Mouse (Mus musculus): ENCODE measurements around the gene Rxrb. TPM values are rescaled to one million over a fixed set of nuclear protein-coding genes. Genes with fewer than 3 reads are reported as not detected.
A peak's percentile ranks its signal among the peaks of the same experiment; 100 is the strongest.
"Not testable (repeated sequence)": the region's sequence is repeated elsewhere in the genome, so short reads cannot be mapped to it uniquely, and the experiment has no call there.

Rxrb gene
- polyA plus RNA-seq (2014; fragmentation: Nextera tagmentation; extraction: Ambion mirVana) = 25.1 and 27.1 TPM in 2 replicates

DNA sequence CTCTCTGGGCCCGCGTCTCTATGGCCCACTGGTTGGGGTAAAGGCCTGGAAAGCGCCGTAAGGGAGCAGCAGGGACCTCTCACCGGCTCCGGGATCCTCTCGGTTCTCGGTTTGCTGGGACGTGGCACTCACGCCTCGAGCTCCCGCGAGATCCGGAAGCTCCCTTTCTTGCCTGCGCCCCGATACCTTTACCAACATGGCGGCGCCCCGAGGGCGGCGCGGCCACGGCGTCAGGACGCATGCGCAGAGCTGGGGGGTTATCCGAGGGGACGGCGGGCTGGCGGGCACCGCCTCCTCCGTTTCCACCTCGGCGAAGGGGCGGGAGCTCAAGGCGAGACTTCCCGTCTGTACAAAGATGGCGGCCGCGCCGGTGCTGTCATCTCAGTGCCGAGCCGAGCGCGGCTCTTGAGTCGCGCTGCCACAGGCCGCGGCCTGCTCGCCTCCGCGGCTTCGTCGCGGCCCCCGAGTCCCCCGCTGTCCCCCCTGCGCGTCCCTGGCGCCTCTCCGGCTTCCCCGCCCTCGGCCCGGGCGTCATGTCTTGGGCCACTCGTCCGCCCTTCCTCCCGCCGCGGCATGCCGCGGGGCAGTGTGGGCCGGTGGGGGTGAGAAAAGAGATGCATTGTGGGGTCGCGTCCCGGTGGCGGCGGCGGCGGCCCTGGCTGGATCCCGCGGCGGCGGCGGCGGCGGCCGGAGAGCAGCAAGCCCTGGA is at the start of gene Rxrb, which contains the start of gene Slc39a7:
TSS of gene Rxrb (plus strand) at position 348 of the 709 bp plus-strand sequence.
TSS of gene Slc39a7 (minus strand) at position 218 of the 709 bp plus-strand sequence.
- H3K4me1 ChIP-seq (ENCODE audit: control insufficient read depth, insufficient read depth, low read length) = peaks cover 33% of the 10 kb centered on the region

DNA sequence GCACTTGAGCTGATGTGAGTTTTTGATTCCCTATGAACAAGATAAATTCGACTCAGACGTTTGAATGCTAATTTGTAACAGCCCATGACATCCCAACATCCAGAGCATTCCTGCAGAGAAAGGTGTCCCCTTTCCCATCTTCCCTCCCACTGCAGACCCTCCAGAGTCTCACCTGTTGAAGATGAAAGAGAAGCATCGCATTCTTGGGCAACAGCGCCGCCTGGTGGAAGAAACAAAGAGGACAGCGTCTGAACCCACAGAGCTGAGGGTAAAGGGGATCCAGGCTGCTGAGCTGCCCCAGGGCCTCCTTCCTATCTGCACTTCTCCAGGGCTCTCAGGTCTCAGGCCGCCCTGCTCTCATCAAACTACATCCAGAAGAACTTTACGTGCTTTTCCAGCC is 49.5 kb upstream of the Rxrb start:
- not testable (repeated sequence) for H3K27ac ChIP-seq (ENCODE audit: low read depth, low read length); H3K9me3 ChIP-seq (ENCODE audit: control insufficient read depth, low read length); H3K36me3 ChIP-seq (ENCODE audit: control insufficient read depth, insufficient read depth, low read length); H3K4me1 ChIP-seq (ENCODE audit: control insufficient read depth, insufficient read depth, low read length); H3K4me3 ChIP-seq (ENCODE audit: low read depth, low read length); ATAC-seq (ENCODE audit: insufficient read depth, low FRiP score, low TSS enrichment); H3K9ac ChIP-seq (ENCODE audit: low read length)
- WGBS = 11% methylated on average over 8 of the region's 8 CpGs
- Histone ChIP-seq H3K4me2 (ENCODE audit: low read depth) (peak overlapping the region; percentile 41; the same call in 1 of the 2 replicates), H3K27me3 (ENCODE audit: control insufficient read depth, insufficient read depth, low read length) (peaks cover 24% of the 10 kb centered on the region)
- DNase-seq (ENCODE audit: low spot score) = peak; percentile 69

More for the DNA sequence above, at the start of gene Rxrb, which contains the start of gene Slc39a7:
- Histone ChIP-seq H3K4me2 (ENCODE audit: low read depth) (peak within 1 kb of the TSS; percentile 79), H3K9ac (ENCODE audit: low read length) (peak within 1 kb of the TSS; percentile 94), H3K27me3 (ENCODE audit: control insufficient read depth, insufficient read depth, low read length) (no peaks in the 10 kb centered on the region), H3K36me3 (ENCODE audit: control insufficient read depth, insufficient read depth, low read length) (peaks cover 19% of the 10 kb centered on the region), H3K4me3 (ENCODE audit: low read depth, low read length) (peak within 1 kb of the TSS; percentile 88), H3K27ac (ENCODE audit: low read depth, low read length) (peak within 1 kb of the TSS; percentile 96), H3K9me3 (ENCODE audit: control insufficient read depth, low read length) (no peaks in the 10 kb centered on the region; the same call in 1 of the 2 replicates)
- ATAC-seq (ENCODE audit: insufficient read depth, low FRiP score, low TSS enrichment) (peak; percentile 48), DNase-seq (ENCODE audit: low spot score) (peak; percentile 100)
- WGBS = under 1% methylated on average over 83 of the region's 88 CpGs

DNA sequence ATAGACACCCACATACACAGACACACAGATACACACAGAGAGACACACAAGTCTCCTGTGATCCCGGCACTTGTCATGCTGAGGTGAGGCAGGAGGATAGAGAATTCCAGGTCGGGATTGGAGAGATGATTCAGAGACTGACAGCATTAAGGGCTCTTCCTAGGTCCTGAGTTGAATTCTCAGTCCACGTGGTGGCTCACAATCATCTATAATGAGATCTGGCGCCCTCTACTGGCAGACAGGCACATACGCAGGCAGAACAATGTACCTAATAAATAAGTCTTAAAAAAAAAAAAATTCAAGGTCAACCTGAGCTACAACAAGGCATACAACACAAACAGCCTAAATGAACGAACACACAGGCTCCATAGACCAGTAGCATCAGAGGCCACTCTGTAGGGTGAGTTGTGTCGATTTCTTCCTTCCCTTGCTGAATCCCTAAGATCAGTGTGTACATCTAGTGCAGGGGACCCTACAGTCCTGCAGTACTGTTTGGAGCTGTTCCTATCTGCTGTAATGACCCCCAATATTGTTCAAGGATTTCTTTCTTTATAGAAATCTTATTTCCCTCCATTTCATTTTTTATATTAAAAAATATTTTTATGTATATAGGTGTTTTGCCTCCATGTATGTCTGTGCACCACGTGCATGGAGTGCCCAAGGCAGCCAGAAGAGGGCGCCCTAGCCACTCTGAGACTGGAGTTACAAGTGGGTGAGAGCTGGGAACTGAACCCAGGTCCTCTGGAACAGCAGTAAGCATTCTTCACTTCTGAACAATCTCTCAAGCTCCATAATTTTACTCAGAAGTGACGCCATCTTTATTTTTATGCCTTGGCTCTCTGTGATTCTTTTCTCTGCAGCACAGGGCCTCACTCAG is 39.6 kb upstream of the Rxrb start:
- no peak overlapping the region for H3K27ac ChIP-seq (ENCODE audit: low read depth, low read length)
- H3K4me3 ChIP-seq (ENCODE audit: low read depth, low read length) = no peak overlapping the region
- DNase-seq (ENCODE audit: low spot score) = peak; percentile 75
- H3K4me2 ChIP-seq (ENCODE audit: low read depth) = no peak overlapping the region
- no peak overlapping the region for H3K9ac ChIP-seq (ENCODE audit: low read length)
- no peak for ATAC-seq (ENCODE audit: insufficient read depth, low FRiP score, low TSS enrichment)
- no peaks in the 10 kb centered on the region for H3K4me1 ChIP-seq (ENCODE audit: control insufficient read depth, insufficient read depth, low read length)
- H3K27me3 ChIP-seq (ENCODE audit: control insufficient read depth, insufficient read depth, low read length) = no peaks in the 10 kb centered on the region
- WGBS = 32% methylated on average over 10 of the region's 10 CpGs
- no peaks in the 10 kb centered on the region for H3K36me3 ChIP-seq (ENCODE audit: control insufficient read depth, insufficient read depth, low read length)
- no peaks in the 10 kb centered on the region for H3K9me3 ChIP-seq (ENCODE audit: control insufficient read depth, low read length)

DNA sequence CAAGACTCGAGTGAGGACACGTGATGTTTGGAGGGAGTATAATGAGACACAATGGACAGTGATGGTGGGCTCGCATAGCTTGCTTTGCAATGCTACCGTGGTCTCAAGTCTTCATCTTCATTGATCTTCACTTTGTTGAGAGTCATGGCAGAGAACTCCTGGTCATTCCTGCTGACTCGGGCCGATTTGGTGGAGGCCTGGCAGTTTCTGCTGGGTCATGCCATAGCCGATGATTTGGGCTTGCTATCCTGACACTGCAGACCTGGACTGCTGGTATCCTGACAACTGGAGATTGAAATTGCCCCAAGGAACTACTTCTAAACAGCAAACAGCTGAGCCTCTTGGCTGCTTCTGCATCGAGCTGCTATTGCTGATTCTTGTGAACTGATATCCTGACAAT is 36.7 kb upstream of the Rxrb start:
- no peak overlapping the region for H3K9ac ChIP-seq (ENCODE audit: low read length)
- H3K9me3 ChIP-seq (ENCODE audit: control insufficient read depth, low read length) = no peaks in the 10 kb centered on the region
- H3K27ac ChIP-seq (ENCODE audit: low read depth, low read length) = no peak overlapping the region
- no peaks in the 10 kb centered on the region for H3K4me1 ChIP-seq (ENCODE audit: control insufficient read depth, insufficient read depth, low read length)
- no peak for ATAC-seq (ENCODE audit: insufficient read depth, low FRiP score, low TSS enrichment)
- peaks cover 6% of the 10 kb centered on the region; the same call in 1 of the 2 replicates for H3K27me3 ChIP-seq (ENCODE audit: control insufficient read depth, insufficient read depth, low read length)
- no peak overlapping the region for H3K4me3 ChIP-seq (ENCODE audit: low read depth, low read length)
- no peak overlapping the region for H3K4me2 ChIP-seq (ENCODE audit: low read depth)
- DNase-seq (ENCODE audit: low spot score) = no peak
- 91% methylated on average over 8 of the region's 8 CpGs for WGBS
- H3K36me3 ChIP-seq (ENCODE audit: control insufficient read depth, insufficient read depth, low read length) = no peaks in the 10 kb centered on the region

DNA sequence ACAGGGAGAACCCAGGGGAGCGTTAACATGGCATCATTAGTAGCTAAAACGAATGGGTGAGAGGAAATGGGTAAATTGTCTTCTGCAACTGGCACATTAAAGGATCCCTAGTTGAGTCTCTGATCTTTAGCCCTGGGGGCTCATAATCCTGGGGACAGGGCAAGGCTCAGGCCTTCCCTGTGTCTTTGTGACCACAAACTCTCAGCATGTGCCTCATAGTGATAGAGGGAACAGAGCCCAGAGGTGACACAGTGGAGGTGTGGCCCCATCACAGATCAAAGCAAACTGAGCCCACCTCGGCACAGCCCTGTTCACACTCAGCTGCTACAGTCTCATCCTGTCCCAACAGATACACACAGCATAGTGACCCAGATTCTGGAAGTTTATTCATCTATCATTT is 36.0 kb upstream of the Rxrb start:
- Histone ChIP-seq H3K4me2 (ENCODE audit: low read depth) (no peak overlapping the region), H3K27ac (ENCODE audit: low read depth, low read length) (no peak overlapping the region), H3K36me3 (ENCODE audit: control insufficient read depth, insufficient read depth, low read length) (no peaks in the 10 kb centered on the region), H3K4me1 (ENCODE audit: control insufficient read depth, insufficient read depth, low read length) (no peaks in the 10 kb centered on the region), H3K4me3 (ENCODE audit: low read depth, low read length) (no peak overlapping the region), H3K9me3 (ENCODE audit: control insufficient read depth, low read length) (no peaks in the 10 kb centered on the region), H3K27me3 (ENCODE audit: control insufficient read depth, insufficient read depth, low read length) (peaks cover 10% of the 10 kb centered on the region), H3K9ac (ENCODE audit: low read length) (no peak overlapping the region)
- ATAC-seq (ENCODE audit: insufficient read depth, low FRiP score, low TSS enrichment) = no peak
- 42% methylated on average over 3 of the region's 3 CpGs for WGBS
- no peak for DNase-seq (ENCODE audit: low spot score)

DNA sequence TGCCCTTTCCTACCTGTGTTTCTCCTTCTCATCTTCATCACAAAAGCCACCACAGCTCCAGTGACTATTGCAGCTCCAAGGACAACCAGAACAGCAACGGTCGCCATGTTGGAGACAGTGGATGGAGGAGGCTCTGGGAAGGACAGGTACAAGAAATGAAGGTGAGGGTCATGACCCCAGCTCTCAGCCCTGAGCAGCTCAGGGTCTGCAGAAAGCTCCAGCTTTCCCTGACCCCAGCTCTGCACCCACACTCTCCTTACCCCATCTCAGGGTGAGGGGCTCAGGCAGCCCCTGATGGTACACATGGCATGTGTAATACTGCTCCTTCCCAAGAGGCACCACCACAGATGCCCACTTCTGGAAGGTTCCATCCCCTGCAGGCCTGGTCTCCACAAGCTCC is 34.6 kb upstream of the Rxrb start:
- 84% methylated on average over 2 of the region's 2 CpGs for WGBS
- not testable (repeated sequence) for ATAC-seq (ENCODE audit: insufficient read depth, low FRiP score, low TSS enrichment); DNase-seq (ENCODE audit: low spot score); H3K4me2 ChIP-seq (ENCODE audit: low read depth); H3K36me3 ChIP-seq (ENCODE audit: control insufficient read depth, insufficient read depth, low read length); H3K9me3 ChIP-seq (ENCODE audit: control insufficient read depth, low read length); H3K4me1 ChIP-seq (ENCODE audit: control insufficient read depth, insufficient read depth, low read length); H3K27ac ChIP-seq (ENCODE audit: low read depth, low read length); H3K4me3 ChIP-seq (ENCODE audit: low read depth, low read length); H3K9ac ChIP-seq (ENCODE audit: low read length)
- peaks cover 12% of the 10 kb centered on the region for H3K27me3 ChIP-seq (ENCODE audit: control insufficient read depth, insufficient read depth, low read length)

DNA sequence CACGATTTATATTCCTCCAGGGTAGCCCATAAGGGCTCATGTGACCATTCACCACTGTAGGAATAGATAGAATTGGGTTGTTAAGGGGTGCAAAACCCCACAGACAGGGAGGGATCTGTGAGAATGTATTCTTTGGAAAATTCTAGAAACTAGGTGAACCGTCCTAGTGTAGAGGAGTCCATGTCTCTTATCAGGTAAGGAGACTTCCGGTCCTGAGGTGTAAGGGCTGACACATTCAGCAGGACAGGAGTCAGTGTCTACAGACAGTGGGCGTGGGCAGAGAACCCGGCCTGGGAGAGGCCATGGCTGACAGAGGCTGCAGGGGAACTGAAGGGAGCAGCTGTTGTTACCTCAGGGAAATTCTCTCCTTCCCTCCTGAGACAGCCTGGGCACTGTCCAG is 32.9 kb upstream of the Rxrb start:
- not testable (repeated sequence) for ATAC-seq (ENCODE audit: insufficient read depth, low FRiP score, low TSS enrichment); H3K4me1 ChIP-seq (ENCODE audit: control insufficient read depth, insufficient read depth, low read length); H3K9me3 ChIP-seq (ENCODE audit: control insufficient read depth, low read length); H3K27ac ChIP-seq (ENCODE audit: low read depth, low read length); H3K9ac ChIP-seq (ENCODE audit: low read length); DNase-seq (ENCODE audit: low spot score); H3K4me3 ChIP-seq (ENCODE audit: low read depth, low read length); H3K36me3 ChIP-seq (ENCODE audit: control insufficient read depth, insufficient read depth, low read length); H3K4me2 ChIP-seq (ENCODE audit: low read depth)
- 63% methylated on average over 5 of the region's 5 CpGs for WGBS
- peaks cover 12% of the 10 kb centered on the region for H3K27me3 ChIP-seq (ENCODE audit: control insufficient read depth, insufficient read depth, low read length)

DNA sequence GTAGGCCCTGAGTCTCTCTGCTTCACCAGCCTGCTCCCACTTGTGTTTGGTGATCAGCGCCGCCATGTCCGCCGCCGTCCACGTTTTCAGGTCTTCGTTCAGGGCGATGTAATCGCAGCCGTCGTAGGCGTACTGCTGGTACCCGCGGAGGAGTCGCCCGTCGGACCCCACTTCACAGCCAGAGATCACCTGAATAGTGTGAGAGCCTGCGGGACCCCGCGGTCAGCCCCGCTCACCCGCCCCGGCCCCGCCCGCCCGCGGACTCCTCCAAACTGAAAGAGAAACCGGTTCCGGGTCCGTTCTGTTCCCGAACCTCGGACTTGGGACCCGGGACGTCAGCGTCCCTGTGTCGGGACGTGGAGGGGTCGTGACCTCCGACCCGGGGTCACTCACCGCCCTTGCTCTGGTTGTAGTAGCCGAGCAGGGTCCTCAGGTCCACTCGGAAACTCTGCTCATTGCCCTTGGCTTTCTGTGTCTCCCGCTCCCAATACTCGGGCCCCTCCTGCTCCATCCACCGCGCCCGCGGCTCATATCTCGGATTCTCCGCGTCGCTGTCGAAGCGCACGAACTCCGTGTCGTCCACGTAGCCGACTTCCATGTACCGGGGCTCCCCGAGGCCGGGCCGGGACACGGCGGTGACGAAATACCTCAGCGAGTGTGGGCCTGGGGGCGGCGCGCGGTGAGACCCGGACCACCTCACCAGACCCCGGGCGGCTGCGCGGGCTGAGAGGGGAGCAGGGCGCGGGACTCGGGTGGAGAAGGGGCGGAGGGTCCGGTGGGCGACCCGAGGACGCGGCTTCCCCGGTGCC is 32.1 kb upstream of the Rxrb start:
- Histone ChIP-seq H3K9ac (ENCODE audit: low read length) (peak overlapping the region; percentile 43), H3K4me3 (ENCODE audit: low read depth, low read length) (peak overlapping the region; percentile 53), H3K27me3 (ENCODE audit: control insufficient read depth, insufficient read depth, low read length) (peaks cover 12% of the 10 kb centered on the region), H3K4me2 (ENCODE audit: low read depth) (peak overlapping the region; percentile 90), H3K9me3 (ENCODE audit: control insufficient read depth, low read length) (no peaks in the 10 kb centered on the region), H3K27ac (ENCODE audit: low read depth, low read length) (no peak overlapping the region), H3K4me1 (ENCODE audit: control insufficient read depth, insufficient read depth, low read length) (no peaks in the 10 kb centered on the region), H3K36me3 (ENCODE audit: control insufficient read depth, insufficient read depth, low read length) (no peaks in the 10 kb centered on the region)
- ATAC-seq (ENCODE audit: insufficient read depth, low FRiP score, low TSS enrichment) (peak; percentile 58), DNase-seq (ENCODE audit: low spot score) (peak; percentile 20)
- WGBS = 2% methylated on average over 70 of the region's 87 CpGs

Data from neural tube, embryonic 11.5 days (tissue).